In the genomic region with DNA sequence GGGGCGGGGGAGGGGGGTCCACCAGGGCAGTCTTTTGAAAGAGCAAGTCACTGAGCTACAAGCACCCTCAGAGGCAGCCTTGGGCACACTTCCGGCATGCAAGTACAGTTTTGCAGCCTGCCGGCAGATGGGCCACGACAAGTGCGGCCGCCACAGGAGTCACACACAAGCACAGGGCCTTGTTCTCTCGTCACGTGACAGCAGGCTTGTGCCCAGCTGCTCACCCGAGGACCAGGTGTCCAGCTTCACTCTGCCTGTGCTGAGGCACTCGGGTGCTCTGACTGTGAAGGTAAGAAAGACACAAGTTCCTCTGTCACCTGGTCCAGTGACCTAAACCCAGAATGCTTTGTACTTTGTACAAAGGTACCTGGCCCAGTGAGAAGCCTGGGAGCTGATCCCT, we compare ENCODE assay signal across 15 mouse cellular contexts.
A peak's percentile ranks its signal among the peaks of the same experiment; 100 is the strongest.
DNase-seq lines count a peak whose midpoint lies in the region; ATAC-seq lines count a peak whose summit lies in the region.
"Had no signal": no experiment of that assay in that cellular context is flagged by ENCODE, and none has a peak within 500 bp of the region (broad histone marks: within the 10 kb centered on the region; RNA-seq: fewer than 3 reads in every experiment).

No protein-coding gene starts in this region.

- H3K4me3 ChIP-seq in hindbrain, embryonic 10.5 days = no peak overlapping the region
- no peak overlapping the region for H3K4me3 ChIP-seq in hindbrain, embryonic 12.5 days
- no peak overlapping the region for H3K4me3 ChIP-seq in limb, embryonic 12.5 days (replicated peaks)
- no peak overlapping the region for H3K4me3 ChIP-seq in limb, embryonic 10.5 days
- H3K4me3 ChIP-seq in embryonic facial prominence, embryonic 10.5 days = no peak overlapping the region
- no peak overlapping the region for H3K4me3 ChIP-seq in midbrain, embryonic 13.5 days (replicated peaks)
- H3K4me3 ChIP-seq: limb, embryonic 13.5 days had no signal

- peaks cover 43% of the 10 kb centered on the region for H3K36me3 ChIP-seq in hindbrain, embryonic 10.5 days
- 0 out of 2 replicates have a peak, but pooled peaks cover 4% of the 10 kb centered on the region for H3K36me3 ChIP-seq in hindbrain, embryonic 12.5 days
- no peaks in the 10 kb centered on the region for H3K36me3 ChIP-seq in limb, embryonic 12.5 days
- no peaks in the 10 kb centered on the region for H3K36me3 ChIP-seq in limb, embryonic 10.5 days
- peaks cover 20% of the 10 kb centered on the region for H3K36me3 ChIP-seq in embryonic facial prominence, embryonic 10.5 days (replicated peaks)
- peaks cover 4% of the 10 kb centered on the region for H3K36me3 ChIP-seq in midbrain, embryonic 13.5 days

- H3K4me1 ChIP-seq in hindbrain, embryonic 10.5 days (replicated peaks) = peaks cover 16% of the 10 kb centered on the region
- peaks cover 9% of the 10 kb centered on the region; the same call in 1 of the 2 replicates for H3K4me1 ChIP-seq in hindbrain, embryonic 12.5 days
- H3K4me1 ChIP-seq in limb, embryonic 12.5 days (replicated peaks) = peaks cover 7% of the 10 kb centered on the region
- peaks cover 11% of the 10 kb centered on the region for H3K4me1 ChIP-seq in limb, embryonic 10.5 days
- H3K4me1 ChIP-seq in embryonic facial prominence, embryonic 10.5 days = peaks cover 14% of the 10 kb centered on the region
- H3K4me1 ChIP-seq in midbrain, embryonic 13.5 days (replicated peaks) = peaks cover 12% of the 10 kb centered on the region
- H3K4me1 ChIP-seq: limb, embryonic 13.5 days had no signal

- no peaks in the 10 kb centered on the region for H3K27me3 ChIP-seq in hindbrain, embryonic 10.5 days (ENCODE audit: insufficient read depth, poor library complexity, severe bottlenecking)
- H3K27me3 ChIP-seq in hindbrain, embryonic 12.5 days = no peaks in the 10 kb centered on the region
- H3K27me3 ChIP-seq in limb, embryonic 12.5 days = no peaks in the 10 kb centered on the region
- H3K27me3 ChIP-seq in limb, embryonic 10.5 days (ENCODE audit: low read depth, poor library complexity, severe bottlenecking) = no peaks in the 10 kb centered on the region
- H3K27me3 ChIP-seq in embryonic facial prominence, embryonic 10.5 days (replicated peaks; ENCODE audit: low read depth, poor library complexity, severe bottlenecking) = no peaks in the 10 kb centered on the region
- H3K27me3 ChIP-seq in midbrain, embryonic 13.5 days = no peaks in the 10 kb centered on the region
- H3K27me3 ChIP-seq: limb, embryonic 13.5 days had no signal

- peak overlapping the region; percentile 64 for H3K27ac ChIP-seq in hindbrain, embryonic 10.5 days
- no peak overlapping the region for H3K27ac ChIP-seq in hindbrain, embryonic 12.5 days
- H3K27ac ChIP-seq in limb, embryonic 12.5 days = no peak overlapping the region
- no peak overlapping the region for H3K27ac ChIP-seq in limb, embryonic 10.5 days
- peak overlapping the region; percentile 48; the same call in 1 of the 2 replicates for H3K27ac ChIP-seq in embryonic facial prominence, embryonic 10.5 days (replicated peaks)
- no peak overlapping the region for H3K27ac ChIP-seq in midbrain, embryonic 13.5 days
- H3K27ac ChIP-seq: limb, embryonic 13.5 days; liver, embryonic 14.5 days had no signal

- no peak overlapping the region for H3K4me2 ChIP-seq in hindbrain, embryonic 12.5 days (replicated peaks)
- H3K4me2 ChIP-seq in limb, embryonic 12.5 days = no peak overlapping the region
- no peak overlapping the region for H3K4me2 ChIP-seq in midbrain, embryonic 13.5 days (replicated peaks)
- H3K4me2 ChIP-seq: limb, embryonic 13.5 days had no signal

- WGBS in hindbrain, embryonic 10.5 days = 79% methylated on average over 10 of the region's 10 CpGs
- 59% methylated on average over 10 of the region's 10 CpGs for WGBS in hindbrain, embryonic 12.5 days
- 83% methylated on average over 10 of the region's 10 CpGs for WGBS in limb, embryonic 12.5 days
- WGBS in limb, embryonic 10.5 days = 90% methylated on average over 10 of the region's 10 CpGs
- 80% methylated on average over 10 of the region's 10 CpGs for WGBS in embryonic facial prominence, embryonic 10.5 days
- 56% methylated on average over 10 of the region's 10 CpGs for WGBS in midbrain, embryonic 13.5 days

- H3K9ac ChIP-seq in hindbrain, embryonic 12.5 days = no peak overlapping the region
- no peak overlapping the region for H3K9ac ChIP-seq in limb, embryonic 12.5 days (replicated peaks)
- H3K9ac ChIP-seq in midbrain, embryonic 13.5 days (replicated peaks) = no peak overlapping the region; the same call in 1 of the 2 replicates
- H3K9ac ChIP-seq: limb, embryonic 13.5 days; liver, embryonic 14.5 days had no signal

- peak; percentile 25 for DNase-seq in hindbrain, embryonic 10.5 days (ENCODE audit: low spot score)
- DNase-seq in limb, embryonic 10.5 days (ENCODE audit: low spot score) = no peak
- peak; percentile 21 for DNase-seq in embryonic facial prominence, embryonic 10.5 days (ENCODE audit: low spot score)
- DNase-seq in embryo, embryonic 10.5 days (ENCODE audit: low spot score) = no peak
- DNase-seq: adrenal gland, postnatal 36 days; cerebellum, adult 8-10 months; gastrocnemius, postnatal 36 days; heart, postnatal 14 days; lung, postnatal 10 days; thymus, postnatal 36 days had no signal

- H3K9me3 ChIP-seq in hindbrain, embryonic 10.5 days = no peaks in the 10 kb centered on the region
- H3K9me3 ChIP-seq in hindbrain, embryonic 12.5 days (replicated peaks) = no peaks in the 10 kb centered on the region
- no peaks in the 10 kb centered on the region for H3K9me3 ChIP-seq in limb, embryonic 12.5 days
- H3K9me3 ChIP-seq in limb, embryonic 10.5 days (replicated peaks) = no peaks in the 10 kb centered on the region
- H3K9me3 ChIP-seq in embryonic facial prominence, embryonic 10.5 days = no peaks in the 10 kb centered on the region
- no peaks in the 10 kb centered on the region for H3K9me3 ChIP-seq in midbrain, embryonic 13.5 days
- H3K9me3 ChIP-seq: limb, embryonic 13.5 days had no signal

- no peak for ATAC-seq in hindbrain, embryonic 12.5 days (ENCODE audit: low FRiP score)
- ATAC-seq in limb, embryonic 12.5 days (ENCODE audit: insufficient number of reproducible peaks, insufficient read depth, low FRiP score, low TSS enrichment, low read depth) = 0 out of 2 replicates have a peak, but pooled peaks have one; percentile 33
- ATAC-seq in midbrain, embryonic 13.5 days = peak; percentile 60; the same call in 1 of the 2 replicates

Comparison
In these comparisons a context has a peak if more than half of its experiments do, and no peak if none do; other contexts are left out.
1. H3K27ac ChIP-seq: peak in hindbrain, embryonic 10.5 days (single experiment) and embryonic facial prominence, embryonic 10.5 days (single experiment); none in hindbrain, embryonic 12.5 days (single experiment), limb, embryonic 12.5 days (single experiment), limb, embryonic 10.5 days (single experiment) and midbrain, embryonic 13.5 days (single experiment).
2. DNase-seq: peak in hindbrain, embryonic 10.5 days (single experiment) and embryonic facial prominence, embryonic 10.5 days (single experiment); none in limb, embryonic 10.5 days (single experiment) and embryo, embryonic 10.5 days (single experiment).